Mouse (Mus musculus): ENCODE data around the gene Lman2l. TPM values are rescaled to one million over a fixed set of nuclear protein-coding genes. Genes with fewer than 3 reads are reported as not detected.

Gene Lman2l
- polyA plus RNA-seq, 1 experiment from 2014 or later: 35.1 TPM

DNA sequence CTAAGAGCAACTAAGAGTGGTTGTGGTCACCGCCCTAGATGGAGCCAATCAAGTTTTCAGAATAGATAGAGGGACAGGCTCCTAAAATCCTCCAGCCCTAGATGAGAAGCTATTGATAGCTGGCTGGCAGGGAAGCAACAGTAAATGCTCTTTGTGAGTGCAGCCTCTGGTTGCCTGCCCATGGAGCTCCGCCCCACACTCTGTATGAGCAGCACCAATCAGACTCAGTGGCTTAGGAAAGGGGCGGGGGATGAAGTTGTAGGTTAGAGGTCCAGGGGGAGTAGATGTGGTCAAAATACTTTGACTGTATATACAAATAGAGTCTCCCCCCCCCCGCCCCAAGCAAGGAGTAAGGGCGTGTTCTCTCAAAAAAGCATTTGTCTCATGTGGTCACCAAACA lies 22.4 kb upstream of the Lman2l start:
- 43% methylated on average over 5 of the region's 5 CpGs for WGBS
- Histone ChIP-seq H3K36me3 (ENCODE audit: control insufficient read depth, insufficient read depth, low read length) (no peaks in the 10 kb centered on the region), H3K4me1 (ENCODE audit: control insufficient read depth, insufficient read depth, low read length) (0 out of 2 replicates have a peak, but pooled peaks cover 2% of the 10 kb centered on the region), H3K4me3 (ENCODE audit: low read depth, low read length) (no peak overlapping the region), H3K9me3 (ENCODE audit: control insufficient read depth, low read length) (no peaks in the 10 kb centered on the region), H3K27me3 (ENCODE audit: control insufficient read depth, insufficient read depth, low read length) (no peaks in the 10 kb centered on the region), H3K4me2 (ENCODE audit: low read depth) (no peak overlapping the region), H3K27ac (ENCODE audit: low read depth, low read length) (no peak overlapping the region), H3K9ac (ENCODE audit: low read length) (no peak overlapping the region)
- ATAC-seq (ENCODE audit: insufficient read depth, low FRiP score, low TSS enrichment) (no peak), DNase-seq (ENCODE audit: low spot score) (no peak)

GRCm38 (mm10) chr1:36465641-36466160 lies 20.6 kb upstream of the Lman2l start:
- no peak for ATAC-seq (ENCODE audit: insufficient read depth, low FRiP score, low TSS enrichment)
- WGBS: 83% methylated on average over 4 of the region's 4 CpGs
- H3K27ac ChIP-seq (ENCODE audit: low read depth, low read length): no peak overlapping the region

DNA sequence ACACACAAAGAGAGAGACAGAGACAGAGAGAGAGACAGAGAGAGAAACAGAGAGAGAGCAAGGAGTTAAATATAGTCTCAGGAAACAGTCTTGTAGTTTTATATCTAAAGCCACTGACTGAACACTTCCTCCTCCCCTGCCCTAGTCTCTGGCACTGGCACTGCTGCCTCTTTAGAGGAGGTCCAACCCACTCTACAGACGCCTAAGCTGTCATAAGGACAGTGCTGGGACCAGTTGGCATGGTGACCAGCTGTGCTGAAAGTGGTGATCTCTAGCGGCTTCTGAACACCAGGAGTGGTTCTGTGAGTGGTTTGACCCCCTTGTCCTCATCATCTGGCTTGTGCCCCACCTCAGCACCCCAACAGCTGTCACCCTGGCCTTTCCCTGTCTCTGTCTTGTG lies 16.8 kb upstream of the Lman2l start:
- H3K4me1 ChIP-seq (ENCODE audit: control insufficient read depth, insufficient read depth, low read length): no peaks in the 10 kb centered on the region
- no peaks in the 10 kb centered on the region for H3K27me3 ChIP-seq (ENCODE audit: control insufficient read depth, insufficient read depth, low read length)
- no peak overlapping the region for H3K9ac ChIP-seq (ENCODE audit: low read length)
- H3K9me3 ChIP-seq (ENCODE audit: control insufficient read depth, low read length): no peaks in the 10 kb centered on the region
- DNase-seq (ENCODE audit: low spot score) (no peak), ATAC-seq (ENCODE audit: insufficient read depth, low FRiP score, low TSS enrichment) (no peak)
- H3K36me3 ChIP-seq (ENCODE audit: control insufficient read depth, insufficient read depth, low read length): no peaks in the 10 kb centered on the region
- H3K4me2 ChIP-seq (ENCODE audit: low read depth): no peak overlapping the region
- 40% methylated on average over 2 of the region's 2 CpGs for WGBS
- no peak overlapping the region for H3K4me3 ChIP-seq (ENCODE audit: low read depth, low read length)
- no peak overlapping the region for H3K27ac ChIP-seq (ENCODE audit: low read depth, low read length)

More at GRCm38 (mm10) chr1:36465641-36466160, 20.6 kb upstream of the Lman2l start:
- no peaks in the 10 kb centered on the region for H3K27me3 ChIP-seq (ENCODE audit: control insufficient read depth, insufficient read depth, low read length)
- H3K36me3 ChIP-seq (ENCODE audit: control insufficient read depth, insufficient read depth, low read length): no peaks in the 10 kb centered on the region
- no peak for DNase-seq (ENCODE audit: low spot score)
- H3K9me3 ChIP-seq (ENCODE audit: control insufficient read depth, low read length): no peaks in the 10 kb centered on the region
- no peaks in the 10 kb centered on the region for H3K4me1 ChIP-seq (ENCODE audit: control insufficient read depth, insufficient read depth, low read length)
- H3K4me2 ChIP-seq (ENCODE audit: low read depth): no peak overlapping the region
- no peak overlapping the region for H3K4me3 ChIP-seq (ENCODE audit: low read depth, low read length)
- H3K9ac ChIP-seq (ENCODE audit: low read length): no peak overlapping the region

GRCm38 (mm10) chr1:36458169-36458568 lies 13.1 kb upstream of the Lman2l start:
- Histone ChIP-seq H3K27me3 (ENCODE audit: control insufficient read depth, insufficient read depth, low read length) (no peaks in the 10 kb centered on the region), H3K9ac (ENCODE audit: low read length) (no peak overlapping the region), H3K9me3 (ENCODE audit: control insufficient read depth, low read length) (no peaks in the 10 kb centered on the region), H3K27ac (ENCODE audit: low read depth, low read length) (no peak overlapping the region), H3K4me2 (ENCODE audit: low read depth) (no peak overlapping the region), H3K4me3 (ENCODE audit: low read depth, low read length) (no peak overlapping the region), H3K4me1 (ENCODE audit: control insufficient read depth, insufficient read depth, low read length) (no peaks in the 10 kb centered on the region), H3K36me3 (ENCODE audit: control insufficient read depth, insufficient read depth, low read length) (no peaks in the 10 kb centered on the region)
- no peak for ATAC-seq (ENCODE audit: insufficient read depth, low FRiP score, low TSS enrichment)
- DNase-seq (ENCODE audit: low spot score): no peak
- WGBS: 88% methylated on average over 5 of the region's 5 CpGs

DNA sequence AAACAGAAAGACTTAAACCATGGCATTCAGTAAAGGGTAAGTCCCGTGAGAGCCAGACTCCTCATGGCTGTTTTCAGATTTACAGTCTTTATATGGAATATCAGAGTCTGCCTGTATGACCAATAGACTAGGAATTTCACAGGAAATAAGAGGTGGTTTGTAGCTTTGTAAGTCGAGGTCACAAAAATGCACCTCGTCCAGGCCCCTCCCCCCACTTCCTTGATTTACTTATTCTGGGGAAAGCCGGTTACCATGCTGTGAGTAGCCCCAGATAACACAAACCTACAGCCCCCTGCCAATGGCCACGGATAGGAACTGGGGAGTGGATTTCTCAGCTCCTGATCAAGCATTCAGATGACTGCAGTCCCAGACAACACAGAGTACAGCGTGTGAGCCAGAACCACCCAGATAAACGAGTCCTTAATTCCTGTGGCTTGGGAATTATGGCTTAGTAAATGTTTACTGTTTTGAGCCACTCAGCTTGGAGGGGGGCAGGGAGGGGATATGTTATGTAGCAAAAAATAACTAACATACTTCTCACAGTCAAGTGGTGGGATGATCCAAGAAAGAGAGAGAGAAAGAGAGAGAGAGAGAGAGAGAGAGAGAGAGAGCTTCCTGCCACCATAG lies 12.4 kb upstream of the Lman2l start:
- WGBS: 50% methylated on average over 7 of the region's 7 CpGs
- Histone ChIP-seq H3K27ac (ENCODE audit: low read depth, low read length) (no peak overlapping the region), H3K9ac (ENCODE audit: low read length) (no peak overlapping the region), H3K4me2 (ENCODE audit: low read depth) (no peak overlapping the region), H3K36me3 (ENCODE audit: control insufficient read depth, insufficient read depth, low read length) (no peaks in the 10 kb centered on the region), H3K4me3 (ENCODE audit: low read depth, low read length) (no peak overlapping the region), H3K9me3 (ENCODE audit: control insufficient read depth, low read length) (no peaks in the 10 kb centered on the region), H3K27me3 (ENCODE audit: control insufficient read depth, insufficient read depth, low read length) (no peaks in the 10 kb centered on the region), H3K4me1 (ENCODE audit: control insufficient read depth, insufficient read depth, low read length) (no peaks in the 10 kb centered on the region)
- ATAC-seq (ENCODE audit: insufficient read depth, low FRiP score, low TSS enrichment) (no peak), DNase-seq (ENCODE audit: low spot score) (no peak)

DNA sequence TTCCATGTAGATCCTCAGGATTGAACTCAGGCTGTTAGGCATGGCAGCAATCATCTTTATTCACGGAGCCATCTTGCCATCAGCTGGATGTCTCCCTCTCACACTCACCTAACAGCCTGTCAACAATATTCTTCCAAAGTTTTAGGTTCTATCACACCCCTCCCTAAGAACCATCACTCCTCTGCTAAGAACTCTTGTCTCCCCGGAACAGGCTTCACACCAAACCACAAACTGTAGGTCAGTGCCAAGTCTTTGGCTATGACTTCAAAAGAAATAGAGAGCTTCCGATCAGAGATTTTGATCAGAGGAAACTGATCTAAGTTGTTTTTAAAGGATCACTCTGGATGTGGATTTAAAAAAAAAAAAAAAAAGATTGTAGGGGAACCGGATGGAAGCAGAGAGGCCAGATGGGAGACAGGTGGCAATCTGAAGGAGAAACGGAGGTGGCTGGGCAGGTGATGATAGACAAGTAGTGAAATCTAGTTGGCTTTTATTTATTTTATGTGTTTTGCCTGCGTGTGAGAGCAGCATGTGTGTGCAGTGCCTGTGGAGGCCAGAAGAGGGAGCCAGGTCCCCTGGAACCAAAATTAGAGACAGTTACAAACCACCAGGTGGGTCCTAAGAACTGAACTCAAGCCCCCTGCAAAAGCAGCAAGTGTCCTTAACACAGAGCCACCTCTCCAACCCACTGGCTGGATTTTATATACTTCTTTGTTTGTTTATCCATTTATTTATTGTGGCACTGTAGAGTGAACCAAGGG lies 9.2 kb upstream of the Lman2l start:
- Histone ChIP-seq H3K36me3 (ENCODE audit: control insufficient read depth, insufficient read depth, low read length) (no peaks in the 10 kb centered on the region), H3K4me2 (ENCODE audit: low read depth) (no peak overlapping the region), H3K27me3 (ENCODE audit: control insufficient read depth, insufficient read depth, low read length) (no peaks in the 10 kb centered on the region), H3K27ac (ENCODE audit: low read depth, low read length) (no peak overlapping the region), H3K9me3 (ENCODE audit: control insufficient read depth, low read length) (no peaks in the 10 kb centered on the region), H3K4me3 (ENCODE audit: low read depth, low read length) (no peak overlapping the region), H3K4me1 (ENCODE audit: control insufficient read depth, insufficient read depth, low read length) (no peaks in the 10 kb centered on the region), H3K9ac (ENCODE audit: low read length) (no peak overlapping the region)
- no peak for ATAC-seq (ENCODE audit: insufficient read depth, low FRiP score, low TSS enrichment)
- no peak for DNase-seq (ENCODE audit: low spot score)
- WGBS: 90% methylated on average over 6 of the region's 6 CpGs

DNA sequence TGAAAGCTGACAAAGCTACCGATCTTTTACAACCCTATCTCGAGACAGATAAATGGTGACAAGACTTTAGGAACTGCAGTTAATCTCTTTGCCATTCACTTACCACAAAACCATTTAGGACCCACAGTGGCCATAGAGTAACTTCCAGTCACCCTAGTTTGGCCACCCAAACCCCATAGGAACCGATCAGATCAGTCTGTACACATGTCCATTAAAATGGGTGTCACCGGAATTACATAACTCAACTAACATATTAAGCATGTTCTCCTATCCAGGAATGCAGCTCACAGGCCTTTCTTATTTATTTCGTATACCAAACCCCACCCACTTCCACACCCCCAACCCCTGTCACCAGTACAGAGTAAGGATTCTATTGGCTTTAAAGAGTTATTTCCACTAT lies 1.8 kb upstream of the Lman2l start:
- H3K4me2 ChIP-seq (ENCODE audit: low read depth): no peak overlapping the region
- no peaks in the 10 kb centered on the region for H3K9me3 ChIP-seq (ENCODE audit: control insufficient read depth, low read length)
- no peaks in the 10 kb centered on the region for H3K27me3 ChIP-seq (ENCODE audit: control insufficient read depth, insufficient read depth, low read length)
- H3K36me3 ChIP-seq (ENCODE audit: control insufficient read depth, insufficient read depth, low read length): 0 out of 2 replicates have a peak, but pooled peaks cover 2% of the 10 kb centered on the region
- DNase-seq (ENCODE audit: low spot score): no peak
- 90% methylated on average over 5 of the region's 5 CpGs for WGBS
- H3K9ac ChIP-seq (ENCODE audit: low read length): no peak overlapping the region
- H3K4me3 ChIP-seq (ENCODE audit: low read depth, low read length): no peak overlapping the region
- ATAC-seq (ENCODE audit: insufficient read depth, low FRiP score, low TSS enrichment): no peak
- H3K27ac ChIP-seq (ENCODE audit: low read depth, low read length): no peak overlapping the region
- H3K4me1 ChIP-seq (ENCODE audit: control insufficient read depth, insufficient read depth, low read length): no peaks in the 10 kb centered on the region

GRCm38 (mm10) chr1:36446106-36446824 lies 1.2 kb upstream of the Lman2l start:
- Histone ChIP-seq H3K4me1 (ENCODE audit: control insufficient read depth, insufficient read depth, low read length) (no peaks in the 10 kb centered on the region), H3K27ac (ENCODE audit: low read depth, low read length) (no peak overlapping the region), H3K9me3 (ENCODE audit: control insufficient read depth, low read length) (no peaks in the 10 kb centered on the region), H3K9ac (ENCODE audit: low read length) (no peak overlapping the region), H3K4me3 (ENCODE audit: low read depth, low read length) (no peak overlapping the region), H3K27me3 (ENCODE audit: control insufficient read depth, insufficient read depth, low read length) (no peaks in the 10 kb centered on the region), H3K4me2 (ENCODE audit: low read depth) (no peak overlapping the region), H3K36me3 (ENCODE audit: control insufficient read depth, insufficient read depth, low read length) (0 out of 2 replicates have a peak, but pooled peaks cover 2% of the 10 kb centered on the region)
- WGBS: 83% methylated on average over 5 of the region's 5 CpGs
- ATAC-seq (ENCODE audit: insufficient read depth, low FRiP score, low TSS enrichment): no peak
- DNase-seq (ENCODE audit: low spot score): no peak
